Comparison of ENCODE assay signal across 8 mouse cellular contexts in genomic region chrX:48345385-48345932, GRCm38 (mm10). TPM values are rescaled to one million over a fixed set of nuclear protein-coding genes. Genes with fewer than 3 reads are reported as not detected.
DNase-seq lines count a peak whose midpoint lies in the region; ATAC-seq and TF ChIP-seq lines count a peak whose summit lies in the region.

No protein-coding gene starts in this region.

- ATAC-seq in cerebellum, adult (ENCODE audit: insufficient number of reproducible peaks, low FRiP score, low TSS enrichment), result no peak
- no peak for ATAC-seq in embryonic facial prominence, embryonic 13.5 days (ENCODE audit: insufficient number of reproducible peaks, insufficient read depth, low FRiP score, low TSS enrichment, low read depth)
- no peak for ATAC-seq in hindbrain, embryonic 12.5 days (ENCODE audit: low FRiP score)
- ATAC-seq in neural tube, embryonic 11.5 days (ENCODE audit: insufficient read depth, low FRiP score, low TSS enrichment), result no peak
- ATAC-seq in inflammation-experienced regulatory T-cells, adult 6 months, result no peak

- H3K4me3 ChIP-seq in embryonic facial prominence, embryonic 13.5 days, result peak overlapping the region; percentile 55
- H3K4me3 ChIP-seq in hindbrain, embryonic 12.5 days, result peak overlapping the region; percentile 54
- H3K4me3 ChIP-seq in liver, adult 2 months (ENCODE audit: insufficient read depth, low read depth, low read length), result peak overlapping the region; percentile 61
- peak overlapping the region; percentile 52 for H3K4me3 ChIP-seq in neural tube, embryonic 11.5 days (ENCODE audit: low read depth, low read length)

- H3K4me2 ChIP-seq in embryonic facial prominence, embryonic 13.5 days, result peak overlapping the region; percentile 67
- H3K4me2 ChIP-seq in hindbrain, embryonic 12.5 days (replicated peaks), result peak overlapping the region; percentile 74
- peak overlapping the region; percentile 63 for H3K4me2 ChIP-seq in neural tube, embryonic 11.5 days (ENCODE audit: low read depth)

- 19% methylated on average over 35 of the region's 45 CpGs for WGBS in embryonic facial prominence, embryonic 13.5 days
- 17% methylated on average over 17 of the region's 45 CpGs for WGBS in hindbrain, embryonic 12.5 days
- 12% methylated on average over 23 of the region's 45 CpGs for WGBS in liver, adult 2 months
- WGBS in neural tube, embryonic 11.5 days, result 6% methylated on average over 19 of the region's 45 CpGs

- peaks cover 21% of the 10 kb centered on the region; the same call in 1 of the 2 replicates for H3K27me3 ChIP-seq in embryonic facial prominence, embryonic 13.5 days
- H3K27me3 ChIP-seq in hindbrain, embryonic 12.5 days, result peaks cover 3% of the 10 kb centered on the region; the same call in 1 of the 2 replicates
- no peaks in the 10 kb centered on the region for H3K27me3 ChIP-seq in liver, adult 2 months (ENCODE audit: control insufficient read depth, insufficient read depth, low read length)
- H3K27me3 ChIP-seq in neural tube, embryonic 11.5 days (ENCODE audit: control insufficient read depth, insufficient read depth, low read length), result no peaks in the 10 kb centered on the region

- H3K27ac ChIP-seq in embryonic facial prominence, embryonic 13.5 days, result peak overlapping the region; percentile 28
- H3K27ac ChIP-seq in hindbrain, embryonic 12.5 days, result peak overlapping the region; percentile 83; the same call in 1 of the 2 replicates
- no peak overlapping the region for H3K27ac ChIP-seq in liver, adult 2 months (replicated peaks; ENCODE audit: insufficient read depth, low read depth, low read length)
- no peak overlapping the region for H3K27ac ChIP-seq in neural tube, embryonic 11.5 days (ENCODE audit: low read depth, low read length)

- no peaks in the 10 kb centered on the region for H3K9me3 ChIP-seq in embryonic facial prominence, embryonic 13.5 days
- H3K9me3 ChIP-seq in hindbrain, embryonic 12.5 days (replicated peaks), result no peaks in the 10 kb centered on the region
- H3K9me3 ChIP-seq in neural tube, embryonic 11.5 days (ENCODE audit: control insufficient read depth, low read length), result no peaks in the 10 kb centered on the region

- TF ChIP-seq POLR2A in liver, adult 2 months (IDR thresholded peaks at IDR 0.05; ENCODE audit: extremely low read depth, insufficient read depth, low read length), result no peak

- no peaks in the 10 kb centered on the region for H3K36me3 ChIP-seq in embryonic facial prominence, embryonic 13.5 days
- no peaks in the 10 kb centered on the region for H3K36me3 ChIP-seq in hindbrain, embryonic 12.5 days
- no peaks in the 10 kb centered on the region for H3K36me3 ChIP-seq in liver, adult 2 months (ENCODE audit: control insufficient read depth, insufficient read depth, low read length)
- no peaks in the 10 kb centered on the region for H3K36me3 ChIP-seq in neural tube, embryonic 11.5 days (ENCODE audit: control insufficient read depth, insufficient read depth, low read length)

- peak; percentile 22 for DNase-seq in cerebellum, adult 11 months
- DNase-seq in NIH3T3 (ENCODE audit: low read depth), result peak; percentile 38
- no peak for DNase-seq in liver, adult 2 months (ENCODE audit: extremely low read depth, low read depth, low spot score)
- DNase-seq in neural tube, embryonic 11.5 days (ENCODE audit: low spot score), result peak; percentile 17

- TF ChIP-seq CTCF in liver, adult 2 months (IDR thresholded peaks at IDR 0.05; ENCODE audit: low read depth, low read length), result no peak

- H3K4me1 ChIP-seq in embryonic facial prominence, embryonic 13.5 days, result 0 out of 2 replicates have a peak, but pooled peaks cover 3% of the 10 kb centered on the region
- H3K4me1 ChIP-seq in hindbrain, embryonic 12.5 days, result peaks cover 10% of the 10 kb centered on the region; the same call in 1 of the 2 replicates
- H3K4me1 ChIP-seq in liver, adult 2 months (ENCODE audit: control insufficient read depth, insufficient read depth, low read length), result peaks cover 9% of the 10 kb centered on the region; the same call in 1 of the 2 replicates
- no peaks in the 10 kb centered on the region; the same call in 1 of the 2 replicates for H3K4me1 ChIP-seq in neural tube, embryonic 11.5 days (ENCODE audit: control insufficient read depth, insufficient read depth, low read length)

- H3K9ac ChIP-seq in embryonic facial prominence, embryonic 13.5 days, result peak overlapping the region; percentile 73
- H3K9ac ChIP-seq in hindbrain, embryonic 12.5 days, result peak overlapping the region; percentile 73
- H3K9ac ChIP-seq in liver, adult 2 months (ENCODE audit: low read depth, low read length), result peak overlapping the region; percentile 67
- H3K9ac ChIP-seq in neural tube, embryonic 11.5 days (ENCODE audit: low read length), result peak overlapping the region; percentile 58

- no peaks in the 10 kb centered on the region; the same call in 1 of the 2 replicates for H3K79me2 ChIP-seq in liver, adult 2 months (ENCODE audit: control insufficient read depth, insufficient read depth, low read length)

RNA-seq across cellular contexts. Expression of gene Bcorl1, which starts 4.3 kb away (rescaled TPM):
- polyA plus RNA-seq in embryonic facial prominence, embryonic 13.5 days (2015; fragmentation: Nextera tagmentation; extraction: Ambion mirVana), result 6.2 and 6.8 TPM in 2 replicates
- polyA plus RNA-seq in hindbrain, embryonic 12.5 days (2016; fragmentation: Nextera tagmentation; extraction: Ambion mirVana), result 8.0 and 9.5 TPM in 2 replicates
- total RNA-seq in liver, adult 2 months (2014; rRNA removed), result 1.7 and 2.8 TPM in 2 replicates
- 1.6 and 2.2 TPM in 2 replicates for polyA plus RNA-seq in liver, adult 2 months (2012; rRNA removed)
- polyA plus RNA-seq in neural tube, embryonic 11.5 days (2014; fragmentation: Nextera tagmentation; extraction: Ambion mirVana), result 5.1 and 5.7 TPM in 2 replicates
- polyA plus RNA-seq in inflammation-experienced regulatory T-cells, adult 6 months (2017; shearing (Covaris generic)), result 1 to 10 TPM; 1.2 to 2.1 (median 1.5) TPM

Comparison
In these comparisons a context has a peak if more than half of its experiments do, and no peak if none do; other contexts are left out.
1. H3K27ac ChIP-seq: peak in embryonic facial prominence, embryonic 13.5 days (single experiment) and hindbrain, embryonic 12.5 days (single experiment); none in liver, adult 2 months (single experiment) and neural tube, embryonic 11.5 days (single experiment).
2. Peak in every context shown above with its lines, with median percentiles within 50 percentile points of each other: H3K4me2 ChIP-seq, H3K4me3 ChIP-seq and H3K9ac ChIP-seq.